Mouse (Mus musculus) myocyte (in vitro differentiated cells): Measurements from ENCODE around the gene Frmd4a. TPM values are rescaled to one million over a fixed set of nuclear protein-coding genes. Genes with fewer than 3 reads are reported as not detected.

ENCODE experiments used
- H3K27me3 ChIP-seq: one replicate; pipeline ENCODE4 v1.6.1; 2011; ENCODE audit not compliant: control insufficient read depth, insufficient read depth, insufficient read length
- H3K36me3 ChIP-seq: one replicate; pipeline ENCODE4 v1.6.1; 2011; ENCODE audit not compliant: control insufficient read depth, insufficient read depth
- H3K4me2 ChIP-seq: one replicate; pipeline ENCODE4 v1.6.1; 2011; ENCODE audit warnings: low read depth, control low read depth
- H3K4me3 ChIP-seq: one replicate; pipeline ENCODE4 v1.5.1; 2011; ENCODE audit warnings: mild to moderate bottlenecking, control low read depth, moderate library complexity
- H3K79me2 ChIP-seq: one replicate; pipeline ENCODE4 v1.6.1; 2011; ENCODE audit not compliant: control insufficient read depth, insufficient read depth
- H3ac ChIP-seq: one replicate; pipeline ENCODE4 v1.6.1; 2011; ENCODE audit not compliant: control insufficient read depth, insufficient read length
- CEBPB ChIP-seq: IDR thresholded peaks from 2 replicates; pipeline ENCODE4 v1.6.1; 2011; ENCODE audit warnings: mild to moderate bottlenecking, moderate library complexity; ENCODE audit not compliant: poor library complexity, insufficient read depth, severe bottlenecking
- E2F4 ChIP-seq: IDR thresholded peaks from one replicate; pipeline ENCODE4 v1.6.1; 2011; ENCODE audit warnings: mild to moderate bottlenecking, control low read depth, moderate library complexity; ENCODE audit not compliant: insufficient read depth
- MAX ChIP-seq: IDR thresholded peaks from one replicate; pipeline ENCODE4 v1.6.1; 2011; ENCODE audit warnings: low read depth, mild to moderate bottlenecking, control low read depth
- MYOD1 ChIP-seq, 3 experiments: IDR thresholded peaks; one replicate each; pipeline ENCODE4 v1.6.1; 2011; ENCODE audit warnings: control low read depth in 2 of 3, low read depth in 2 of 3, mild to moderate bottlenecking in 2 of 3, moderate library complexity in 1 of 3; ENCODE audit not compliant: insufficient read length in 2 of 3, control insufficient read depth in 1 of 3
- MYOG ChIP-seq, 3 experiments: IDR thresholded peaks; one replicate each; pipeline ENCODE4 v1.6.1; 2011; ENCODE audit warnings: control low read depth in 2 of 3, low read depth in 2 of 3, mild to moderate bottlenecking in 2 of 3; ENCODE audit not compliant: insufficient read length in 2 of 3, control insufficient read depth in 1 of 3, insufficient read depth in 1 of 3
- POLR2A ChIP-seq: IDR thresholded peaks from one replicate; pipeline ENCODE4 v1.6.1; 2011; ENCODE audit warnings: low read depth, mild to moderate bottlenecking, control low read depth, moderate library complexity; ENCODE audit not compliant: insufficient read length
- POLR2AphosphoS2 ChIP-seq: IDR thresholded peaks from one replicate; pipeline ENCODE4 v1.6.1; 2011; ENCODE audit warnings: low read depth, control low read depth; ENCODE audit not compliant: insufficient read length
- REST ChIP-seq: IDR thresholded peaks from one replicate; pipeline ENCODE4 v1.6.1; 2011; ENCODE audit warnings: mild to moderate bottlenecking, control low read depth, moderate library complexity; ENCODE audit not compliant: insufficient read depth, insufficient read length
- SRF ChIP-seq: IDR thresholded peaks from one replicate; pipeline ENCODE4 v1.6.1; 2011; ENCODE audit warnings: low read depth; ENCODE audit not compliant: control insufficient read depth, insufficient read length
- TCF12 ChIP-seq: IDR thresholded peaks from one replicate; pipeline ENCODE4 v1.6.1; 2011; ENCODE audit warnings: mild to moderate bottlenecking, control low read depth; ENCODE audit not compliant: poor library complexity, insufficient read depth, severe bottlenecking
- TCF3 ChIP-seq: IDR thresholded peaks from one replicate; pipeline ENCODE4 v1.6.1; 2011; ENCODE audit warnings: low read depth, control low read depth; ENCODE audit not compliant: insufficient read length
- USF1 ChIP-seq: IDR thresholded peaks from one replicate; pipeline ENCODE4 v1.6.1; 2011; ENCODE audit warnings: low read depth, mild to moderate bottlenecking, control low read depth, moderate library complexity
- polyA plus RNA-seq: library from polyadenylated mRNA; unstranded; fragments of >200 nt; fragmentation: generic; extraction: Trizol; gene quantifications from one replicate; pipeline ENCODE4 v1.2.1, GENCODE M21; 2012; ENCODE audit warnings: missing spikeins

The Frmd4a gene
- polyA plus RNA-seq, 1 experiment, result 24.7 TPM

DNA sequence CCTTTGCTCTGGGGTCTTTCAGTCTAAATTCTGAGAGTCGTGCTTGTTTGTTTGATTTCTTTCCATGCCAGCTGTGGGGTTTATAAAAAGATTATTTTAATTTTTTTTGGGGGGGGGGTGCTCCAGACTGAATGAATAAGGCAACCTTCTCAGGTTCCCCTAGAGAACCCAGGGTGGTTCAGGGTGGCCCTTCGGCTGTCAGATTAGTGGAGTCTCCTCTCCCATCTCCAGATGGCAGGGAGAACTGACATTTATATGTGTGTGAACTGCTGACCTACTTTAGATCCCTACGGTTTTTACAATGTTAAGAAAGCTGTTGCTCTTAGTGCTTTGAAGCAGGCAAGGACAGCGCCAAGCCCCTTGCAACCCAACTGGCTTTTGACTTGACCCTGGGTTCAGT is 1.4 kb downstream of the Frmd4a start:
- Histone ChIP-seq H3K36me3 (no peaks in the 10 kb centered on the region), H3K79me2 (no peaks in the 10 kb centered on the region), H3ac (no peak overlapping the region), H3K27me3 (peaks cover 19% of the 10 kb centered on the region), H3K4me3 (no peak overlapping the region), H3K4me2 (no peak overlapping the region)
- TF ChIP-seq E2F4 (no peak), TCF3 (no peak), CEBPB (no peak), MYOD1 (IDR thresholded peaks at IDR 0.05; ENCODE audit: control insufficient read depth in 1 of 3, insufficient read length in 2 of 3, low read depth in 2 of 3) (no peak), MAX (no peak), POLR2AphosphoS2 (no peak), SRF (no peak)

DNA sequence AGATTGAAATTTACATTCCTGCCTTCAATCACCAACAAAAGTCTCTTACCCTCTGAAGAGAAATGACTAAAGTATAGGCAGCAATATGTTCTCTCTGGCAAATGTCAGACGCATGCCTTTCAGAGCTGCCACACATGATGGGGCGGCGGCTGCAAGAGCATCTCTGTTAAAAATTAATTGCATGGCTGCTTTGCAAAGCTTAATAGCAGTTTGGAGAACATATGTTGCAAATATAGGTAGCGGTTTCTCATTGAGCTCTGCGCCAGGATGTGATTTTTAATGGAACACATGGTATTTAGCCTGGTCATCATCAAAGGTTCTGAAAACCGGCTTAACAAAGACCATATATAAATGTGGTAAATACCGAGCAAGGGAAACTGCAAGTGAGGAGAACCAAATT is 7.4 kb downstream of the Frmd4a start:
- no peak for TF ChIP-seq SRF
- TF ChIP-seq POLR2AphosphoS2, result no peak
- TF ChIP-seq MAX, result no peak
- no peak for TF ChIP-seq TCF3
- no peak for TF ChIP-seq MYOG (IDR thresholded peaks at IDR 0.05; ENCODE audit: control insufficient read depth in 1 of 3, insufficient read depth in 1 of 3, insufficient read length in 2 of 3, low read depth in 2 of 3)
- no peak for TF ChIP-seq REST
- TF ChIP-seq TCF12, result no peak
- TF ChIP-seq POLR2A, result no peak
- TF ChIP-seq MYOD1 (IDR thresholded peaks at IDR 0.05; ENCODE audit: control insufficient read depth in 1 of 3, insufficient read length in 2 of 3, low read depth in 2 of 3), result no peak
- TF ChIP-seq USF1, result no peak
- Histone ChIP-seq H3K4me2 (no peak overlapping the region), H3K36me3 (no peaks in the 10 kb centered on the region), H3K79me2 (no peaks in the 10 kb centered on the region), H3K4me3 (no peak overlapping the region), H3ac (no peak overlapping the region), H3K27me3 (peaks cover 7% of the 10 kb centered on the region)

DNA sequence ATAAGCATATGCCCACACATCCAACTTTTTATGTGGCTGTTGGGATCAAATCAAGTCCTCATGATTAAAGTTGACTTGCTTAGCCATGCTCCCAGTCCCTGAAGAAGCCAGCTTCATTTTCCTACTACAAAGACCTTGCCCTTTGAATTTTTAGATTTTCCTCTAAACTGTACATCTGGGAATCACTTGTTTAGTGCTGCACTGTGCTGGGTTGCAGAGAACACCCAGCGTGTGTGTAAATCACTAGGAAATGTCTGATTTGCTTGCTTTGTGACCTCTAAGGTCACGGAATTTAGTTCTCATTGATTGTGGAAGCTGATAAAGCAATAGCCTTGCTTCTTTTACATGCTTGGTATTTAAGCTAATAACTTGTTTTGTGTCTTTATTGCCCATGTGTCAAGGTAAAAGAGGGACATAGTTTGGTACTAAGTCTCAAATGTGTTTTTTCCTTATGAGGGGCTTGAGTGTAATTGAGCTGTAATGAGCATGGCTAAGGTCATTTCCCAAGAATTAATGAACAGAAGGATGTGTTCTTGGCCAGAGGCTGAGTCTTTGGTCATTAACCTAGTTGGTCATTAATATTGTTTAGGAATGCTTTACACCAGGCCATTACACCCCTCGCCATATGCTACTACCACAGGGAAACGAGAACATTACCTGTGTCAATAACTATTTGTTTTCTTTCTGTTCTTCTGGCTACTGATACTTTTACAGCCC is 11.7 kb downstream of the Frmd4a start:
- Histone ChIP-seq H3K36me3 (no peaks in the 10 kb centered on the region), H3ac (no peak overlapping the region), H3K4me3 (no peak overlapping the region), H3K79me2 (no peaks in the 10 kb centered on the region), H3K27me3 (peaks cover 7% of the 10 kb centered on the region), H3K4me2 (no peak overlapping the region)
- TF ChIP-seq MYOG (IDR thresholded peaks at IDR 0.05; ENCODE audit: control insufficient read depth in 1 of 3, insufficient read depth in 1 of 3, insufficient read length in 2 of 3, low read depth in 2 of 3), result no peak

DNA sequence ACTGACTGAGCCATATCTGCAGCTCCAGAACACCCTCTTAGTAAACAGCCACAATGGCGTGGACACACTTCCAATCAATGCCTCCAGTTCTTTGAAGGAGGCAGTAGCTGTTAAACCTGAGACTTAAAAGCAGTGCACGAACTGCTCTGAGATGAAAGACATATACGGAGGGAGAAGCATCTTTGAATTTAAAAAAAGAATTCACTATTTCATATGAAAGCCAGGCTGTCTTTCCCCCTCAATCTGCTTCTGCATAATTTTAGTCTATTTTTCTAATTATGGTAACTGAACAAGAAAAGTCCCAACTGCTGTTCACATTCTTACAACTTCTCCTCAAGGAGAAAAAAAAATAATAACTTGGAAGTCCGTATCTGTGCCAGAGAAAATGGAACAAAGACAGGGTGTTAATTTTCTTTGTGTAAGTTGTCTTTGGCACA is 18.7 kb downstream of the Frmd4a start:
- Histone ChIP-seq H3K27me3 (no peaks in the 10 kb centered on the region), H3K4me2 (no peak overlapping the region), H3K4me3 (no peak overlapping the region), H3K36me3 (no peaks in the 10 kb centered on the region), H3K79me2 (no peaks in the 10 kb centered on the region), H3ac (no peak overlapping the region)
- TF ChIP-seq SRF (no peak), MYOD1 (IDR thresholded peaks at IDR 0.05; ENCODE audit: control insufficient read depth in 1 of 3, insufficient read length in 2 of 3, low read depth in 2 of 3) (no peak), CEBPB (no peak)

DNA sequence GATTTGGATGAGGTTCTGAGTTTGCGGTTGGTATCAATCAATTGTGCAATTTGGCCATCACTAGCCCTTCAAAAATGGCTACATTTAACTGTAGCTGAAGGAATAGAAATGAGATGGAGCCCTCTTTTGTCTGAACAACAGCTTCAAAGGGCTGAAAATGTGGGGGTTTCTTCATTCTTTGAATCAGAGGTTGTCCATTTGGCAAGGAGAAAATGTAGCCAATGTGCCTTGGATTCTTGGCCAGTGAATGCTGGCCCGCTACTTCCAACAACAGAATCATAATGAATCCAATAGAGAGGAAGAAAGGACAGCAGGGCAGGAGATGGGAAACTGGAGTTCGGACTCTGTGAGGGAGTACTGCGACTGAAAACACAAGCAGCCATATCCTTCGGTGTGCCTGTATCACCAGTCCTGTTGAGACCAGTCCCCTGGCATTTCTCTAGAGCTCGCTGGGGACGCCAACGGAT is 19.2 kb downstream of the Frmd4a start:
- Histone ChIP-seq H3ac (no peak overlapping the region), H3K4me2 (no peak overlapping the region), H3K27me3 (no peaks in the 10 kb centered on the region), H3K36me3 (no peaks in the 10 kb centered on the region), H3K79me2 (no peaks in the 10 kb centered on the region), H3K4me3 (no peak overlapping the region)
- TF ChIP-seq TCF12, result no peak
- TF ChIP-seq E2F4, result no peak
- no peak for TF ChIP-seq MYOG (IDR thresholded peaks at IDR 0.05; ENCODE audit: control insufficient read depth in 1 of 3, insufficient read depth in 1 of 3, insufficient read length in 2 of 3, low read depth in 2 of 3)
- no peak for TF ChIP-seq SRF
- no peak for TF ChIP-seq USF1
- no peak for TF ChIP-seq MAX
- TF ChIP-seq CEBPB, result no peak
- no peak for TF ChIP-seq POLR2AphosphoS2
- TF ChIP-seq MYOD1 (IDR thresholded peaks at IDR 0.05; ENCODE audit: control insufficient read depth in 1 of 3, insufficient read length in 2 of 3, low read depth in 2 of 3), result no peak
- TF ChIP-seq TCF3, result no peak
- no peak for TF ChIP-seq POLR2A
- TF ChIP-seq REST, result no peak
